13 mouse cellular contexts compared by ENCODE assay signal in the genomic region with DNA sequence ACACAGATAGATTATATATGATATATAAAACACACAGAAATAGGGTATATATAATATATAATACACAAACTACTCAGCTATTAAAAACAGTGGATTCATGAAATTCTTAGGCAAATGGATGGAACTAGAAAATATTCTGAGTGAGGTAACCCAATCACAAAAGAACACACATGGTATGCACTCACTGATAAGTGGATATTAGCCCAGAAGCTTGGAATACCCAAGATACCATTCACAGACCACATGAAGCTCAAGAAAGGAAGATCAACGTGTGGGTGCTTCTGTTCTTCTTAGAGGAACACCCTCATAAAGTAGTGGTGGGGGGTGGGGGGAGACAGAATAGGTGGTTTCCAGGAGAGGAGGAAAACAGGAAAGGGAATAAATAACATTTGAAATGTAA. TPM values are rescaled to one million over a fixed set of nuclear protein-coding genes. Genes with fewer than 3 reads are reported as not detected.
A peak's percentile ranks its signal among the peaks of the same experiment; 100 is the strongest.
DNase-seq lines count a peak whose midpoint lies in the region; ATAC-seq and TF ChIP-seq lines count a peak whose summit lies in the region.
"Not testable (repeated sequence)": the region's sequence is repeated elsewhere in the genome, so short reads cannot be mapped to it uniquely, and the experiment has no call there.
"Had no signal": no experiment of that assay in that cellular context is flagged by ENCODE, and none has a peak within 500 bp of the region (broad histone marks: within the 10 kb centered on the region; RNA-seq: fewer than 3 reads in every experiment).

No protein-coding gene starts in this region.

- H3K4me1 ChIP-seq in MEL (ENCODE audit: control insufficient read depth in 1 of 2, insufficient read depth in 2 of 2, low read length in 2 of 2): not testable (repeated sequence)
- H3K4me1 ChIP-seq in liver, embryonic 11.5 days (replicated peaks; ENCODE audit: control insufficient read depth, insufficient read depth, low read length): peaks cover 14% of the 10 kb centered on the region
- H3K4me1 ChIP-seq in liver, embryonic 12.5 days: peaks cover 41% of the 10 kb centered on the region
- peaks cover 40% of the 10 kb centered on the region for H3K4me1 ChIP-seq in liver, embryonic 13.5 days (replicated peaks)
- peaks cover 12 to 23% of the 10 kb centered on the region in 2 experiments for H3K4me1 ChIP-seq in liver, embryonic 14.5 days (replicated peaks; ENCODE audit: control insufficient read depth in 2 of 2, insufficient read depth in 2 of 2, low read length in 1 of 2)
- peaks cover 31% of the 10 kb centered on the region for H3K4me1 ChIP-seq in liver, embryonic 15.5 days (replicated peaks)
- peaks cover 13% of the 10 kb centered on the region for H3K4me1 ChIP-seq in liver, embryonic 16.5 days (ENCODE audit: control insufficient read depth, low read depth, low read length)
- H3K4me1 ChIP-seq in liver, postnatal 0 days (ENCODE audit: insufficient read depth): peaks cover 19% of the 10 kb centered on the region

- not testable (repeated sequence) for H3K4me3 ChIP-seq in MEL (ENCODE audit: control insufficient read depth in 1 of 2, insufficient read depth in 1 of 2, low read depth in 2 of 2, low read length in 2 of 2); liver, embryonic 11.5 days (ENCODE audit: low read depth, low read length); liver, embryonic 12.5 days; liver, embryonic 13.5 days (replicated peaks); liver, embryonic 14.5 days (ENCODE audit: insufficient read depth in 1 of 2, low read depth in 2 of 2, low read length in 2 of 2); liver, embryonic 15.5 days (replicated peaks); liver, embryonic 16.5 days (ENCODE audit: low read depth, low read length); liver, postnatal 0 days (ENCODE audit: low read depth, low read length)

- H3K27me3 ChIP-seq in MEL (ENCODE audit: control insufficient read depth in 1 of 2, insufficient read depth in 2 of 2, low read length in 2 of 2); liver, embryonic 11.5 days (replicated peaks; ENCODE audit: control insufficient read depth, insufficient read depth, low read length); liver, embryonic 13.5 days; liver, embryonic 14.5 days (ENCODE audit: control insufficient read depth, insufficient read depth, low read length); liver, embryonic 16.5 days (ENCODE audit: control insufficient read depth, insufficient read depth, low read depth, low read length); liver, postnatal 0 days (ENCODE audit: insufficient read depth, low read length): not testable (repeated sequence)
- peaks cover 11% of the 10 kb centered on the region for H3K27me3 ChIP-seq in liver, embryonic 12.5 days (replicated peaks)
- peaks cover 18% of the 10 kb centered on the region for H3K27me3 ChIP-seq in liver, embryonic 15.5 days

- DNase-seq in MEL (ENCODE audit: low read depth, low spot score); liver, embryonic 11.5 days (ENCODE audit: low spot score); liver, embryonic 13.5 days; liver, embryonic 14.5 days (ENCODE audit: low read depth in 3 of 3, low spot score in 3 of 3); liver, postnatal 0 days: not testable (repeated sequence)

- not testable (repeated sequence) for H3K79me2 ChIP-seq in MEL (ENCODE audit: control insufficient read depth, insufficient read depth, low read length, poor library complexity)

- not testable (repeated sequence) for TF ChIP-seq EP300 in MEL (IDR thresholded peaks at IDR 0.05; ENCODE audit: low read depth in 1 of 2, low read length in 2 of 2)
- peak; percentile 79 for TF ChIP-seq EP300 in liver, embryonic 14.5 days (IDR thresholded peaks at IDR 0.05; ENCODE audit: low read depth)
- peak; percentile 78 for TF ChIP-seq EP300 in liver, postnatal 0 days (IDR thresholded peaks at IDR 0.05; ENCODE audit: low read depth)

- 18% methylated on average over 1 of the region's 1 CpGs for WGBS in liver, embryonic 11.5 days
- WGBS in liver, embryonic 12.5 days (ENCODE audit: insufficient replicate concordance): 13% methylated on average over 1 of the region's 1 CpGs
- 11% methylated on average over 1 of the region's 1 CpGs for WGBS in liver, embryonic 13.5 days (ENCODE audit: insufficient replicate concordance)
- 8% methylated on average over 1 of the region's 1 CpGs for WGBS in liver, embryonic 14.5 days (ENCODE audit: insufficient replicate concordance)
- WGBS in liver, embryonic 15.5 days (ENCODE audit: insufficient replicate concordance): 8% methylated on average over 1 of the region's 1 CpGs
- 13% methylated on average over 1 of the region's 1 CpGs for WGBS in liver, embryonic 16.5 days (ENCODE audit: insufficient replicate concordance)
- WGBS in liver, postnatal 0 days (ENCODE audit: insufficient replicate concordance): 26% methylated on average over 1 of the region's 1 CpGs

- not testable (repeated sequence) for H3K36me3 ChIP-seq in MEL (ENCODE audit: control insufficient read depth in 1 of 2, insufficient read depth in 2 of 2, low read length in 2 of 2); liver, embryonic 11.5 days (ENCODE audit: control insufficient read depth, insufficient read depth, low read length); liver, embryonic 12.5 days; liver, embryonic 13.5 days; liver, embryonic 14.5 days (replicated peaks; ENCODE audit: control insufficient read depth, insufficient read depth, low read depth); liver, embryonic 15.5 days (replicated peaks); liver, embryonic 16.5 days (ENCODE audit: control insufficient read depth, insufficient read depth); liver, postnatal 0 days (replicated peaks; ENCODE audit: insufficient read depth, low read length)

- H3K9me3 ChIP-seq in MEL (replicated peaks; ENCODE audit: insufficient read depth, low read length); liver, embryonic 11.5 days (ENCODE audit: control insufficient read depth, low read length); liver, embryonic 12.5 days (replicated peaks); liver, embryonic 13.5 days (replicated peaks); liver, embryonic 14.5 days (ENCODE audit: control insufficient read depth, low read length); liver, embryonic 15.5 days (replicated peaks); liver, embryonic 16.5 days (replicated peaks; ENCODE audit: control insufficient read depth, low read length); liver, postnatal 0 days (ENCODE audit: low read length): not testable (repeated sequence)

- not testable (repeated sequence) for TF ChIP-seq RAD21 in MEL (IDR thresholded peaks at IDR 0.05; ENCODE audit: low read depth, low read length)

- peak; percentile 76 for ATAC-seq in liver, embryonic 11.5 days (replicated peaks; ENCODE audit: low FRiP score)
- peak; percentile 84 for ATAC-seq in liver, embryonic 12.5 days
- ATAC-seq in liver, embryonic 13.5 days (ENCODE audit: low read depth): peak; percentile 78
- peak; percentile 78 for ATAC-seq in liver, embryonic 14.5 days (ENCODE audit: insufficient read depth)
- peak; percentile 81 for ATAC-seq in liver, embryonic 15.5 days (ENCODE audit: insufficient read depth)
- ATAC-seq in liver, embryonic 16.5 days (ENCODE audit: low read depth): peak; percentile 67
- ATAC-seq in liver, postnatal 0 days: not testable (repeated sequence)

- not testable (repeated sequence) for TF ChIP-seq POLR2A in MEL (IDR thresholded peaks at IDR 0.05; ENCODE audit: control insufficient read depth in 1 of 2, insufficient read depth in 1 of 2, low read depth in 1 of 2, low read length in 2 of 2, poor library complexity in 1 of 2)

- not testable (repeated sequence) for H3K9ac ChIP-seq in MEL (ENCODE audit: control insufficient read depth, low read depth, low read length, poor library complexity, severe bottlenecking); liver, embryonic 11.5 days (ENCODE audit: low read depth, low read length); liver, embryonic 12.5 days; liver, embryonic 13.5 days; liver, embryonic 14.5 days (replicated peaks); liver, embryonic 15.5 days; liver, embryonic 16.5 days (ENCODE audit: low read depth, low read length); liver, postnatal 0 days (replicated peaks)

- H3K27ac ChIP-seq in MEL (ENCODE audit: control insufficient read depth, low read depth, low read length); liver, embryonic 11.5 days (ENCODE audit: low read depth, low read length); liver, embryonic 12.5 days; liver, embryonic 13.5 days; liver, embryonic 14.5 days; liver, embryonic 15.5 days (replicated peaks); liver, embryonic 16.5 days (ENCODE audit: low read length); liver, postnatal 0 days (ENCODE audit: low read depth): not testable (repeated sequence)

- not testable (repeated sequence) for H3K4me2 ChIP-seq in liver, embryonic 11.5 days; liver, embryonic 13.5 days; liver, embryonic 15.5 days; liver, embryonic 16.5 days (ENCODE audit: low read depth, low read length); liver, postnatal 0 days (ENCODE audit: low read depth, low read length)
- peak overlapping the region; percentile 36 for H3K4me2 ChIP-seq in liver, embryonic 12.5 days
- H3K4me2 ChIP-seq in liver, embryonic 14.5 days (ENCODE audit: low read depth): peak overlapping the region; percentile 16; the same call in 1 of the 2 replicates

- not testable (repeated sequence) for TF ChIP-seq CTCF in MEL (IDR thresholded peaks at IDR 0.05 in 2 of 3, conservative IDR thresholded peaks at IDR 0.05 in 1 of 3; ENCODE audit: control insufficient read depth in 1 of 3, insufficient read depth in 1 of 3, low read depth in 2 of 3, low read length in 3 of 3, poor library complexity in 1 of 3, severe bottlenecking in 1 of 3); liver, embryonic 14.5 days (IDR thresholded peaks at IDR 0.05; ENCODE audit: low read depth); liver, postnatal 0 days (IDR thresholded peaks at IDR 0.05; ENCODE audit: low read depth)

RNA-seq across cellular contexts. Expression of gene Gfra4, which starts 11.5 kb away (rescaled TPM):
- 0.10 TPM in 1 of 2 replicates, not detected in the other for total RNA-seq in MEL (2012; rRNA removed)
- polyA plus RNA-seq in MEL (2012; ENCODE audit: insufficient read depth in 1 of 2, insufficient read length in 2 of 2, low read depth in 1 of 2, low replicate concordance in 2 of 2, missing spikeins in 1 of 2): not detected
- 2.9 and 3.5 TPM in 2 replicates for polyA plus RNA-seq in liver, embryonic 11.5 days (2014; fragmentation: Nextera tagmentation; extraction: Ambion mirVana)
- 0.86 and 1.6 TPM in 2 replicates for polyA plus RNA-seq in liver, embryonic 12.5 days (2016; fragmentation: Nextera tagmentation; extraction: Ambion mirVana)
- polyA plus RNA-seq in liver, embryonic 13.5 days (2015; fragmentation: Nextera tagmentation; extraction: Ambion mirVana): 0.23 and 0.52 TPM in 2 replicates
- polyA plus RNA-seq in liver, embryonic 14.5 days (2012; rRNA removed): 0.16 and 0.40 TPM in 2 replicates
- polyA plus RNA-seq in liver, embryonic 14.5 days (2014; fragmentation: Nextera tagmentation; extraction: Ambion mirVana): 0.10 and 0.15 TPM in 2 replicates
- 0.23 and 0.37 TPM in 2 replicates for polyA plus RNA-seq in liver, embryonic 15.5 days (2015; fragmentation: Nextera tagmentation; extraction: Ambion mirVana)
- 0.16 and 0.18 TPM in 2 replicates for polyA plus RNA-seq in liver, embryonic 16.5 days (2015; fragmentation: Nextera tagmentation; extraction: Ambion mirVana)
- polyA plus RNA-seq in liver, postnatal 0 days (2015; fragmentation: Nextera tagmentation; extraction: Ambion mirVana): 0.07 and 0.26 TPM in 2 replicates
- total RNA-seq: CH12.LX, G1E had no signal
- polyA plus RNA-seq: activated CD4-positive, CD25-positive, alpha-beta regulatory T cell, adult 4 months; CD4-positive, CD25-positive, alpha-beta regulatory T cell, adult 4 months; G1E had no signal

RNA-seq across cellular contexts. Expression of gene Adam33, which starts 32.2 kb away (rescaled TPM):
- 0.12 TPM in 1 of 2 replicates, not detected in the other for total RNA-seq in MEL (2012; rRNA removed)
- under 1 TPM in 1 of 2 experiments, not detected in 1; 0.28 TPM for polyA plus RNA-seq in MEL (2012; ENCODE audit: insufficient read depth in 1 of 2, insufficient read length in 2 of 2, low read depth in 1 of 2, low replicate concordance in 2 of 2, missing spikeins in 1 of 2)
- polyA plus RNA-seq in liver, embryonic 11.5 days (2014; fragmentation: Nextera tagmentation; extraction: Ambion mirVana): 0.31 and 0.95 TPM in 2 replicates
- 0.62 and 0.90 TPM in 2 replicates for polyA plus RNA-seq in liver, embryonic 12.5 days (2016; fragmentation: Nextera tagmentation; extraction: Ambion mirVana)
- 0.45 and 0.71 TPM in 2 replicates for polyA plus RNA-seq in liver, embryonic 13.5 days (2015; fragmentation: Nextera tagmentation; extraction: Ambion mirVana)
- 0.31 and 0.67 TPM in 2 replicates for polyA plus RNA-seq in liver, embryonic 14.5 days (2012; rRNA removed)
- polyA plus RNA-seq in liver, embryonic 14.5 days (2014; fragmentation: Nextera tagmentation; extraction: Ambion mirVana): 0.17 and 0.43 TPM in 2 replicates
- 0.62 and 0.86 TPM in 2 replicates for polyA plus RNA-seq in liver, embryonic 15.5 days (2015; fragmentation: Nextera tagmentation; extraction: Ambion mirVana)
- polyA plus RNA-seq in liver, embryonic 16.5 days (2015; fragmentation: Nextera tagmentation; extraction: Ambion mirVana): 0.61 and 0.81 TPM in 2 replicates
- 1.2 TPM in 2 replicates for polyA plus RNA-seq in liver, postnatal 0 days (2015; fragmentation: Nextera tagmentation; extraction: Ambion mirVana)
- polyA plus RNA-seq: activated CD4-positive, CD25-positive, alpha-beta regulatory T cell, adult 4 months; C2C12; G1E had no signal

RNA-seq across cellular contexts. Expression of gene Siglec1, which starts 55.2 kb away (rescaled TPM):
- 0.04 TPM in 1 of 2 replicates, not detected in the other for total RNA-seq in MEL (2012; rRNA removed)
- polyA plus RNA-seq in MEL (2012; ENCODE audit: insufficient read depth in 1 of 2, insufficient read length in 2 of 2, low read depth in 1 of 2, low replicate concordance in 2 of 2, missing spikeins in 1 of 2): under 1 TPM in 1 of 2 experiments, not detected in 1; 0.07 TPM
- polyA plus RNA-seq in liver, embryonic 11.5 days (2014; fragmentation: Nextera tagmentation; extraction: Ambion mirVana): 0.73 and 0.78 TPM in 2 replicates
- 0.36 and 0.42 TPM in 2 replicates for polyA plus RNA-seq in liver, embryonic 12.5 days (2016; fragmentation: Nextera tagmentation; extraction: Ambion mirVana)
- polyA plus RNA-seq in liver, embryonic 13.5 days (2015; fragmentation: Nextera tagmentation; extraction: Ambion mirVana): 0.49 and 0.56 TPM in 2 replicates
- 0.93 and 1.0 TPM in 2 replicates for polyA plus RNA-seq in liver, embryonic 14.5 days (2012; rRNA removed)
- 0.70 and 0.78 TPM in 2 replicates for polyA plus RNA-seq in liver, embryonic 14.5 days (2014; fragmentation: Nextera tagmentation; extraction: Ambion mirVana)
- 1.5 and 1.7 TPM in 2 replicates for polyA plus RNA-seq in liver, embryonic 15.5 days (2015; fragmentation: Nextera tagmentation; extraction: Ambion mirVana)
- 1.4 and 1.8 TPM in 2 replicates for polyA plus RNA-seq in liver, embryonic 16.5 days (2015; fragmentation: Nextera tagmentation; extraction: Ambion mirVana)
- polyA plus RNA-seq in liver, postnatal 0 days (2015; fragmentation: Nextera tagmentation; extraction: Ambion mirVana): 1.9 and 2.0 TPM in 2 replicates
- total RNA-seq: CH12.LX had no signal
- polyA plus RNA-seq: activated CD4-positive, CD25-positive, alpha-beta regulatory T cell, adult 4 months; CD4-positive, CD25-positive, alpha-beta regulatory T cell, adult 4 months; G1E had no signal
